Mouse (Mus musculus) monocyte, adult 2 months (primary cell): ENCODE data around the gene Kcng1.

Source experiments
- DNase-seq, 2 experiments: peaks; one replicate each; pipeline ENCODE4 v3.0.0; 2022; ENCODE audit warnings: low spot score in 2 of 2, low read depth in 1 of 2

Gene Kcng1

GRCm38 (mm10) chr2:168281582-168281981 is at the start of gene Kcng1:
Gene Kcng1, minus strand, starts transcription at chr2:168281736.
- DNase-seq: no peak

DNA sequence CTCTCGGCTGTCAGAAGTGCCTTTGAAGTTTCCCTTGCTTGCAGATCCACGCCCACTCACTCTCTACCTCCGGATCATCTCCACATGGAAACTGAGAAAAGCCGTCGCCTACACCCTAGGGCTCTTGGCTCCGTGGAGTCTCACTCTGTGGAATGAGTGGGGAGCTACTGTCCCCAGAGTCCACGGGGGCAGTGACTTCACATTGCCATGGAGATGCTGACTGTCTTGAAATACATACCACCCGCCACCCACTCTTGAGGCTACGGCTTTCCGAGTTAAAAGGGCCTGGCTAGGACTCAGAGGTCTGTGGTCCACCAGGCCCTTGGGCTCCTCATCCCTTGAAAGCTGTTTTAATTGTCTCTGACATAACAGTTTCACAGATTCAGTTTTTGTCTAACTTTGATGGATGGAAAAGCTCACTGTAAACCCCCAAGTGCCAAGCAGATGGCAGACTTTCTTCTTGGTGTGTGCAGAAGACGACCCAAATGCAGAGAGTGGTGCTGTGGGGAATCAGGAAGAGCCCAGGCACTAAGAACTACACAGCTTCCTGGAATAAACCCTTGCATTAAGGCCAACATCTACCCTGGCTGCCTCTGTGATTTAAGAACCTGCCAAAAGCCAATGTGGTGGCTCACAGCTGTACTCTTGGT is 49.0 kb upstream of the Kcng1 start:
- no peak for DNase-seq

GRCm38 (mm10) chr2:168321716-168322374 is 40.3 kb upstream of the Kcng1 start:
- DNase-seq: no peak

- no peak for DNase-seq
These were observed 39.0 kb upstream of the Kcng1 start for GRCm38 (mm10) chr2:168320388-168321182.

GRCm38 (mm10) chr2:168314646-168315446 is 33.3 kb upstream of the Kcng1 start:
- DNase-seq: no peak

- no peak for DNase-seq
These were observed 31.0 kb upstream of the Kcng1 start for GRCm38 (mm10) chr2:168312504-168312903.

- DNase-seq: no peak
These were observed 29.5 kb upstream of the Kcng1 start for GRCm38 (mm10) chr2:168311006-168311405.

- DNase-seq: no peak
These were observed 27.4 kb upstream of the Kcng1 start for GRCm38 (mm10) chr2:168308916-168309315.

DNA sequence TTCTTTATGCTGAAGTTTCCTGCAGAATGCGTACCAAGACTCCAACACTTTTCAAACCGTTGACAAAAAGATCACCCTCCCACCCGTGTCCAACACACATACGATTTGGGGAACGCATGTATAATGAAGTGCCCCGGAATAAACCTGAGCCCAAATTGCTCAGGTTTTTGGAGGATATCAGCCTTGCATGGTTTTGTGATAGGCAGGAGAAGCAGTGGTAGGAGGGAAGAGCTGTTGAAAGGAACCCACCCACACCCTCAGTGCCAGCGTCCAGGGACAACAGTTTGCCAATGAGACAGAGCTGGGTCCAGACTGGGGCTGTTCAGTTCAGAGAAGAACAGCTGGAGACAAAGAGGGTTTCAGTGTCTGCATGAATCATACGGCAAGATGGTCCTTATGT is 18.1 kb upstream of the Kcng1 start:
- DNase-seq: no peak

GRCm38 (mm10) chr2:168296530-168296929 is 15.0 kb upstream of the Kcng1 start:
- no peak for DNase-seq

DNA sequence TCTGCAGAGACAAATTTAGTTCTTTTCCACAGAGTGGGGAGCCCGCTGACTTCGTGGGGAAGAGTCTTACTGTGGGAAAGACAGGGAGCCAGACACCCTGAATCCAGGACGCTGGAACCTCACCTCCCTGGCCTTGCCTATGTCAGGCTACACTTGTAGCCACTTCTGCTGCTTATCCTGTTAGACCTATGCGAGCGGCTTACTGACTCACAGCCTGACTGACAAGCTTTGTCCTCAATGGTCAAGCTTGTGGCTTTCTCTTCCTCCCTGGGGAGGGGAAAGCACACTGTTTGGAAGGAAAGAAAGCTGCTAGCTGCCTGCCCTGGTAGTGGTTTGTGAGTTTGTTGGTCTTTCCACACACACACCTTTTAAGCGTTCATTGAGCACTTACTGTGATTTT is 11.0 kb upstream of the Kcng1 start:
- no peak for DNase-seq

GRCm38 (mm10) chr2:168292041-168292440 is 10.5 kb upstream of the Kcng1 start:
- DNase-seq: no peak

GRCm38 (mm10) chr2:168289851-168290250 is 8.3 kb upstream of the Kcng1 start:
- DNase-seq: no peak

DNA sequence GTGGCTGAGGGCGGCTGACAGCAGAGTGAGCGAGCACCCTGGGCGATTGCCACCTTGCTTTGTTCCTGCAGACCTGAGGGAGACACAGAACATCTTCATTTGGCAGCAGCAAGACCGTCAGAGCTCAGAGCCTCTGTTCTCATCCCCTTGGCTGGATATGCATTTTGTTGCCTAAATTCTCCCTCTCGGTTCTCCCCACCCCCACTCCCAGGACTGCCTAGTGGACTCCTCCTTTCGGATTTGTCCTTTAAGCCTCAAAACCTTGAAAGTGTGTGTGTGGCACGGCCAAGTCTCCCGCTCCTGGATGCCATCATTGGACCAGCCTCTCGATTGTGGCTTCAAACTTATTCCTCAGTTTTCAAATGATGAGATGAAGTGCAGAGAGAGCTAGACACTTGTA is 7.5 kb upstream of the Kcng1 start:
- DNase-seq: no peak

- no peak for DNase-seq
These were observed 5.5 kb upstream of the Kcng1 start for GRCm38 (mm10) chr2:168286987-168287386.

DNA sequence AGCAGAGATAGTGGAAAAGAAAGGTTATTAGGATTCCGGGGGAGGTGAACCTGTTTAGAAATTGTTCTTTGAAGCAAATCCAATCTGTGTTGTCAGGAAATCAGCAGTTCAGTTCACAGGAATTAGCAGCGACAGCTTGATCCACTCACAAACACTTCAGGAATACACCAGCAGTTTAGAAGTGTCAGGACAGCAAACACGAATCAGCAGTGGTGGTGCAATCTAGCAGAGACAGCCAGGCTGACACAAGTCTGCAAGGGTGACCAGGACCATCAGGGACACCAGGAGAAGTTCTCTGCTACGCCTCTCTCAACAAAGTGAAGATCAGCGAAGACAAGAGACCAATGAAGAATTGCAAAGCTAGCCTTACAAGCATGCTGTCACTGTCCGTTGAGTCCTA is 3.6 kb upstream of the Kcng1 start:
- DNase-seq: no peak

DNA sequence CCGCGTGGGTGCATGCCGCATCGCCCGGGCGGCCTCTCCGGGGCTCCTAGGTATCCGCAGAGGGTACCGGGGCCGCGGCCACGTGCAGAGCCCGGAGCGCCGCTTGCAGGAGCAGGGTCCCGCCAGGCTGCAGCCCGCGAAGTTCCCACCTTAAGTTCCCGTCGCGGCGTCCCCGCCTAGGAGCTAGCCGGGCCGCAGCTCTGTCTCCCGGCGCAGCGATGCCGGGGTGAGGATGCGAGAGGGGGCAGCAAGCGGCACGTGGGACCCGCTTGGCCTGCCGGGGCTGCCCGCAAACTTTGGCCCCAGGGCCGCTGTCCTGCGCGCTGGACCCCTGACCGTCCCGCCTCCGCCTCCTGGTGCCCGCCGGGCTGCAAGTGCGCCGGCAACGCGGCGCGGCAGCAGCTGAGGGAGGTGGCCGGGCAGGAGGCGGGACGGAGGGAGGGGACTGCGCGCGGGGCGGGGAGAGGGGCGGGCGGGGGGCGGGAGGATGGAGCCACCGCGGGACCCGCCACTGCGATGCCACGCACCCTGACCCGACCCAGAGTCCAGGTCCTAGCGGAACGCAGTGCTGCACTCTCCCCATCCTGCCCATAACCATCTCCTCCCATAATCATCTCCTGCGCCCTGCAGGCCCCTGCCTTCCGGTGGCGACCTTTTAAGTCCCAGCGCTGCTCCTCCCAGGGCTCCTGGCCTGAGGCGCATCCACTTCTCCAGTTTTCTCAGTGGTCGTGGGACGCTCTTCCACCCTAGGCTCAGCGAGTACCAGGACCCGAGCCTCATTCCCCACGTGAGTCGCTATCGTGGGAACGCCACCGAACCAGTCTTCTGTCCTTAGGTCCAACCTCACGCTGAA is 581 bp downstream of the Kcng1 start:
- DNase-seq: no peak

DNA sequence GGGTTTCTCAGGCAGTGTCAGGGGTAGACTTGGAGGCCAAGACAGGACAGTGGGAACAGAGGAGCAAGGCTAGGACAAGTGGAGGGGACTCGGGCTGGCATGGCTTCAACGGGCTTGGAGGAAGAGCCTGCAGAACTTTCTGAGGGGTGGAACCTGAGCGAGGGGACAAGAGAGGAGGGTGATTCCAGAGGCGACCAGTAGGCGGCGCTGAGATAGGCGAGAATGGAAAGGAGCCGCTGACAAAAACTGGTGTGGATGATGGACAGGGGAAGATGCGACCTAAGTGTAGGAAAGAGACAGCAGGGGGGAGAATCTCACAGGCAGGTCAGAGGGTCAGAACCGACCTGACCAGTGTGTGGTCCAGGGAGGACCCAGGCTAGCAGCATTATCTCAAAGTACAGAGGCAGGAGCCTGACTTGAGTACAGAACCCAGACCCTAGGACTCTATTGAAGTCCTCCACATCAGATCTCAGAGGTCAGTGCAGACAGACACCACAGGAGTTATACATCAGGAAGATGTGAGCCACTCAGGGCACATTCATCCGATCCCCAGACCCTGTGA is 7.1 kb downstream of the Kcng1 start:
- peak; percentile 22 to 60 for DNase-seq

GRCm38 (mm10) chr2:168273387-168273786 is 8.1 kb downstream of the Kcng1 start:
- no peak for DNase-seq

DNA sequence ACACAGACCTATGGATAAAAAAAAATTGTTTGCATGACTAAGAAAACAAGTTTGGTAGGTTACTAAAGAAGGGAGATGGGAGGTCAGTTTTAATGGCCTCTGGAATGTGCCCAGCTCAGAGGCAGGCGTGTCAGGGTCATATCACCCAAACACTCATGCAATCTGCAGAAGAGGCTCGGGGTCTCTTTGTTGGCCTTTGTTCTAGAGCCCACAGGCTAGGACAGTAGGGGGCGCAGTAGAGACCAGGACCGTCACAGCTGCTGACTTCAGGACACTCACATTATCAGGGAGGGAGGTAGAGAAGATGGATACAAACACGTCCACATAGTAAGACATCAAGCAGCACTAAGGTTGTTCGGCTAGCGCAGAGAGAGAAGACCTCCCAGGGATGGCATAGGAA is 13.5 kb downstream of the Kcng1 start:
- DNase-seq: no peak
